Mouse (Mus musculus): Measurements from ENCODE around the gene Asb16. TPM values are rescaled to one million over a fixed set of nuclear protein-coding genes. Genes with fewer than 3 reads are reported as not detected.

The Asb16 gene
- total RNA-seq, 2 experiments from 2014 or later: 0.04 TPM; not detected in 1

- ATAC-seq (ENCODE audit: poor library complexity, severe bottlenecking): peak; percentile 88
These were observed 16.1 kb downstream of the Asb16 start, which contains the start of gene Tmub2 for GRCm38 (mm10) chr11:102284501-102285094. Gene Tmub2 (plus strand): TSS chr11:102284931.

- peak; percentile 67 for ATAC-seq (ENCODE audit: poor library complexity, severe bottlenecking)
These were observed 16.7 kb downstream of the Asb16 start for GRCm38 (mm10) chr11:102285095-102285834.

GRCm38 (mm10) chr11:102287485-102287884 lies 18.9 kb downstream of the Asb16 start:
- no peak for ATAC-seq (ENCODE audit: poor library complexity, severe bottlenecking)

- ATAC-seq (ENCODE audit: poor library complexity, severe bottlenecking): no peak
These were observed 19.7 kb downstream of the Asb16 start for GRCm38 (mm10) chr11:102288027-102288804.

- ATAC-seq (ENCODE audit: poor library complexity, severe bottlenecking): no peak
These were observed 20.4 kb downstream of the Asb16 start for GRCm38 (mm10) chr11:102288913-102289312.

GRCm38 (mm10) chr11:102289511-102290100 lies 21.1 kb downstream of the Asb16 start:
- ATAC-seq (ENCODE audit: poor library complexity, severe bottlenecking): no peak

GRCm38 (mm10) chr11:102290141-102290540 lies 21.6 kb downstream of the Asb16 start:
- ATAC-seq (ENCODE audit: poor library complexity, severe bottlenecking): no peak

GRCm38 (mm10) chr11:102291051-102291535 lies 22.6 kb downstream of the Asb16 start:
- ATAC-seq (ENCODE audit: poor library complexity, severe bottlenecking): no peak

GRCm38 (mm10) chr11:102293971-102294370 lies 25.4 kb downstream of the Asb16 start:
- ATAC-seq (ENCODE audit: poor library complexity, severe bottlenecking): no peak

GRCm38 (mm10) chr11:102294416-102294815 lies 25.9 kb downstream of the Asb16 start:
- ATAC-seq (ENCODE audit: poor library complexity, severe bottlenecking): no peak

- peak; percentile 39 for ATAC-seq (ENCODE audit: poor library complexity, severe bottlenecking)
These were observed 26.5 kb downstream of the Asb16 start for GRCm38 (mm10) chr11:102294887-102295597.

- peak; percentile 6 for ATAC-seq (ENCODE audit: poor library complexity, severe bottlenecking)
These were observed 27.3 kb downstream of the Asb16 start for GRCm38 (mm10) chr11:102295598-102296471.

- ATAC-seq (ENCODE audit: poor library complexity, severe bottlenecking): peak; percentile 79
These were observed 28.2 kb downstream of the Asb16 start, which contains the start of gene Atxn7l3 for GRCm38 (mm10) chr11:102296491-102297472. Gene Atxn7l3 (minus strand): TSS chr11:102296631.

GRCm38 (mm10) chr11:102297577-102298556 lies 29.3 kb downstream of the Asb16 start:
- ATAC-seq (ENCODE audit: poor library complexity, severe bottlenecking): no peak

- ATAC-seq (ENCODE audit: poor library complexity, severe bottlenecking): no peak
These were observed 31.3 kb downstream of the Asb16 start for GRCm38 (mm10) chr11:102299839-102300238.

- ATAC-seq (ENCODE audit: poor library complexity, severe bottlenecking): no peak
These were observed 35.6 kb downstream of the Asb16 start for GRCm38 (mm10) chr11:102304141-102304540.

- ATAC-seq (ENCODE audit: poor library complexity, severe bottlenecking): no peak
These were observed 36.8 kb downstream of the Asb16 start for GRCm38 (mm10) chr11:102305359-102305758.
